Mouse (Mus musculus) ovary, postnatal 36 days (tissue): Measurements from ENCODE around the gene Meis1.

Experiments used
- DNase-seq: peaks from one replicate; pipeline ENCODE4 v3.0.0; 2022; ENCODE audit warnings: low spot score, mixed read lengths

Gene Meis1

DNA sequence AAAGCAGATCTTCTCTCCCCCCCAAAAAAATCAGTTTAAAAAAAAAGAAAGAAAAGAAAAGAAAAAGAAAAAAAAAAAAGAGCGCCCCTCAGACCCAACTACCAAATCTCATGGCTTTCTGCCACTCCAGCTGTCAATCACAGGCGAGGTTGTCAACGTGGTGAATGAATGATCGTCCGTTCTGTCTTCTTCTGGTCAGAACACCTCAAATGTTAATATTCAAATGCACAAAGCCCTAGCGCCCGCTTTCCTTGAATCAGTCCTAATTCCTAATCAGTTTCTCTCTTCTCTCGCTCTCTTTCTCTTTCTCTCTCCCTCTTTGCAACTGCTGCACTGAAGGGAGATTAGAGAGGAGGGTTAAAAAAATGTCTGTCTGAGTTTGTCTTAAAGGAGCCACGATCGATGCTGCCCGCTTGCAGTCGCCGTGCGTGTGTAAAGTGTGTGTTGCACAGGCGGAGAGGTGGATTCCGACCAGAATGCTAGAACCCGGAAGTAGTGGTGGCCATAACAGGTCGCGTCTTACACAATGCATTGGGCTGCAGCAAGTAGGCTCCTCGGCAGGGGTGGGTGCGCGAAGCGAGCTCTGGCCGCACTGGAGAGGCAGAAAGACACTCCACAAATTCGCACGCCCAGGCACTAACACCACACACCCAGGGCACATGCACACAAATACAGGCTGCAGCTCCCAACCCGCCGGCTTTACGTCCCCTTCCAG lies at the start of gene Meis1:
TSS of gene Meis1 (minus strand) at position 497 of the 715 bp plus-strand sequence.
- peak; percentile 87 for DNase-seq

DNA sequence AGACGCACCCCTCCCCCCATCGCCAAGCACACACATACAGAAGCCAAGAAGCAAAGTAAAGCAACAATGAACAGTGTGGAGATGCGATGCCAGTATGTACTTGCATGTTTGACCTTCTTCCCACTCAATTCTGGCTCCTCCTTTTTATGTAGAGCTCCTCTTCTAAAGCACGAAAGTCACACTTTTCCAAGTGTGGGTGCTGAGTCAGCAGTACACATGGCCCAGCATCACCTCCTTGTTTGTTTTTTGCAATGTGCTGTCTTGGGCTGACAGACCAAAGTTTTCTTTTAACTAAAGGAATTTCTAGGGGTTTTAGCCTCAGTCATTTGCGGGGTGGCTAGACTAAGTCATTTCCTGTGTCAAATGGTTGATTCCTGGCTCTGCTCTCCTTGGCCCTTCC lies 48.5 kb upstream of the Meis1 start:
- DNase-seq = no peak

DNA sequence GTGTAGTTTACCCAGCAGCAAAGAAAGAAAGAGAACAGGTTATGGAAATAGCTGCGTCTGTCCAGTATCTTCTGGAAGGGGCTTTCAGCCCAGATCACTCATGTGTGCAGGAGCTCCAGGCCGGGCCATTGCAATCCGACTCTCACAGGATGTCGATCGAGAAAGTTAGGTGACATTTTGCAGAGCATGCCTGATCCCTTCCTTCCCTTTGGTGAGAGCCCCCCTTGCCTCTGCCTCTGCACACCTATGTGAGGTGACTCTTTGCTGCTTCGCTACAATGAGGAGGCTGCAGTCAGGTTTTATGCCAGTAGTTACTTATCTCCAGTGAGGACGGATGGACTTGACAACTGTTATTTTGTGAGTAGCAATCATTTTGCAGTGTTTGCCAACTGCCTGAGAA lies 30.5 kb upstream of the Meis1 start:
- DNase-seq = no peak

DNA sequence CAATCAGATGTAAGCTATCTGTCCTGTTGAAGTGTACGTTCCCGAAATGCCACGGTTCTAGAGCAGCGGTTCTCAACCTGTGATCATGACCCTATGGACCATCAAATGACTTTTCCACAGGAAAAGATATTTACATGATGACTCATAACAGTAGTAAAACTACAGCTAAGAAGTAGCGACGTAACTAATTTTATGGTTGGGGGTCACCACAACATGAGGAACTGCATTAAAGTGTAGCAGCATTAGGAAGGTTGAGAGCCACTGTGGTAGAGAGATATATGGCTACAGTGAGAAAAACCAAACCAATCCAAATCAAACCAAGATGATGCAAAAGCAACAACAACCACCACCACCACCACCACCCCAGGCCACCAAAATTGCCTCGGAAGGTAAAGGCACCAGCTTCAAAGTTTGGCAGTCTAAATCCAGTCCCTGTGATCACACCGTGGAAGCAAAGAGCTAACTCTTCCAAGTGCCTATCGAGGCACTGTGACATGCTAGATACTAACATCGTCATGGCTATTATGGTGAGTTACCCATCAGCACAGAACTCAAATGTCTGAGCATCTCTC lies 17.9 kb upstream of the Meis1 start:
- no peak for DNase-seq

DNA sequence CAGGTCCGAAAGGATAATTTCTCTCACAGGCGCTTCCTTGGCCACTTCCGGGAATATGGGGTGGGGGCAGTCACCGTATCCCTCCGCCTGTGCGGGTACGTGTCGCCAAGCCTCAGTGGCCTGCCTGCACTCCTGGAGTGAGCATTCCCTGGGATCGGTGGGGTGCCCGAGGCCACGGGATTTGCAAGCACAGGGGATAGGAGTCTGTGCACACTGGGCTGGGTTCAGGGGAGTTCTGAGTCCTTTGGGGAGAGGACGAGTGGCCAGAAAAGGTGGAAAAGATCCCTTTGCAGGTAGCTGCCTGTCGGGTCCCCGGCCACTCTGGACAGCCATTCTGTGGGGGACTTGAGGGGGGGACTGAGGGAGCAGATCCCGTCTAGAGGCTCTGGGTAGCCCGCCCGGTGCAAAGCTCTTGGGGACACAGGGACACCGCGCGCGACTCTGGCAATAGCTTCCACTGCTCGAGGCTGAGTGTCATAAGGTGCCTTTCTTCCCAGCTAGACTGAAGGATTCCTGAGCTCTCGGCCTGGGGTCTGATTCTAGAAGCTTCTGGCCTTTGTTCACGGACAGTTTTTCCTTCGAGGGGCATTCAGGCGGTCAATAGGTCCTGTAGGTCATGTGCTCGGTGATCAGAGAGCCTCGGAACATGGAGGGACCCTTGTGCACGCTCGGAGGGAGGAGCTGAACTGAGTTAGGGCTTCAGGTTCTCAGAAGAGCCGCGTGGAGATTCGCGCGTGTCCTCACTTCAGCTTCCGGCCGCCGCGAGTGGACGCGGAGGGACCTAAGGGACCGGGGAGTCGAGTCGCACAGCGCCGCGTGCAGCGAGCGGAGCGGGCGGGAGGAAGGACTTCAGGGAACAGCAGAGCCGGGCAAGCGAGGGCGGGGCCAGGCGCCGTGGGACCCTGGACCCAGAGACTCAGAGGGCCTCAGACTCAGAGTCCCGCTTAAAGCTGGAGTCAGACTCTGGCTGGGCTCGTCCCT lies 8.1 kb upstream of the Meis1 start:
- peak; percentile 63 for DNase-seq

DNA sequence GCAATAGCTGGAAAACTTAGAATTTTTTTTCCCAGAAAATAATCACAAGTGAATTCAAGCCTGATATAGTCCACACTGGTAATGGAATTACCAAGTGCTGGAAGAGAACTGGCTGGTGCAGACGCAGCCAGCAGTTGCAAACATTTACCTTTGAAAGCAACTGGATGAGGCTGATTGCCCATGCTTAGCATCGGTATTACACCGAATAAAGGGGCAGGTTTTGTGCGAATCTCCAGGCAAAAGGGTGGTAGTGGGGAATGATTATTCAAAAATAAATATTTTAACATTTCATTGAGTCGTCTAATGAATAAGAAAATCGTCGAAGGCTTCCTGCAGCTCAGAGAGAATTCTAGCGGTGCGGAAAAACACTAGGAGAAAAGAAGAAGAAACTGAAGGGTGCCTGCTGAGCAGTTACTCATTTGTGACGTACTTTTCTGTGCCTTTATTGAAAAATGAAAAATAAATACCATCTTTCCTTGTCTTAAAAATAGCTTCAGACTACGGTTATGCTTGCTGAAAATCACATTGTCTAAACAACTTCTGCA lies 7.3 kb upstream of the Meis1 start:
- no peak for DNase-seq

DNA sequence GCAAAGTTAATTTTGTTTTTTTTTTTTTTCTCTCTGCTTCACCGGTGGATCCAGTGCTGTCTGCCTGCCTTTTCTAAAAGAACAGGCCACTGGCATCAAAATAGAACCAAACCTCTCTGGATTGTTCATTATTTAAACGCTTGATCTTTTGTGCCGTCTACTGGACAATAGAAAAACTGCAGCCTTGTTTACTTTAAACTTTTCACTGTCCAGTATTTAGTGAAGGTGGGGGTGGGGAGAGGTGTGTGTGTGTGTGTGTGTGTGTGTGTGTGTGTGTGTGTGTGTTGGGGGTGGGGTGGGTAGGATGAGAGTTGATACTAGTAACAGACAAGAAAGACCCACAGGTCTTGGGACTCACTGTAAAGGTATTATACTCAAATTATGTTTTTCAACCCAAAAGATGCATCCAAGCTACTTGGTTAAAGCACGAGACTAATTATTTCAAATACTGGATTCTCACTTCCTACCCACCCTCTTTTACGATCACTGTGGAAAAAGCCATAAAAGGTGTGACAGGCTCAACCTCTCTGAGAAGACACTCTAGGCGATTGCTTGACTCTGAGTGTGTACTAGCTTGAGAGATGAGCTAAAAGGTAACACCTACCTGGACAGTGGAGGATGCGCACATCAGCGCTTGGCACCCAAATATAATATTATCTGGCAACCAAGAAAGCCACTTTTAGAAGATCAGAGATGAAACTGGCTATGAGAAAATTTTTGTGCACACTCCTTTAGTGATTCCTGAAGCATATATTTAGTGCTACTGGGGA lies 5.9 kb upstream of the Meis1 start:
- DNase-seq = no peak

DNA sequence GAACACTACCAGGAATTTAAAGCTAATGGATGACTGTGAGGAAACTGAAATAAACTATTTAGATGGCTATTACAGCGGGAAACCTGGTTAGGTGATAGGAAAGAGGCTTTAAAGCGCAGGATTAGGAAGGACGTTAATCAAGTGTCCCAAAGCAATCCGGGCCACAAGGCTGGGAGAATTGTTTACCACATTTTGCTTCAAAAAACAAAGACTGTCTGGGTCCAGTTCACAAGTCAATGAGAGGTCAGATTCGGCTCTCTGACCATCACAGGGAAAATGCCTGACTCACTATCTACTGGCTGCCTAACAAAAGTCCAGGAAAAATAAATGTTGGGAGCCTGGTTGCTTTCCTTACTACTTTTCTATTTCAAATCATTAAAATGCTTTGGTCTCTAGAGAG lies 4.6 kb upstream of the Meis1 start:
- DNase-seq = no peak

DNA sequence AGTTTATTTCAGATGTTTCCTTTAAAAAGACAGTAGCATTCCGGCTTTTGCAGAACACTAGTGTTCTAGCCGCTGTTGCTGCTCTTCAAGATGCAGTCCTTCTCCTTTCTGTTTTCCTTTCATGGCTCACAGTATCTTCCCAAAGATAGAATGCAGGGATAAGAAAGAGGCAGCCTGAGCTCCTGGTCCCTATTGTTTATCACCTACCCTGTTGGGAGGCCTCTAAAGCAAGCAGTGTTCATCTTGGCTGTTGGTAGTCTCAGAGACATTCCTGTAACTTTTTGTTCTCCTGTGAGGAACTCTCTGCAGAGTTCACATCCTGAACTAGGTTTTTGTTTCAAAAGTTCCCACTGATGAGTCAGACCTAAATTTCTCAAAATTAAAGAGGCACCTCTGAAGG lies 3.8 kb upstream of the Meis1 start:
- DNase-seq = no peak

DNA sequence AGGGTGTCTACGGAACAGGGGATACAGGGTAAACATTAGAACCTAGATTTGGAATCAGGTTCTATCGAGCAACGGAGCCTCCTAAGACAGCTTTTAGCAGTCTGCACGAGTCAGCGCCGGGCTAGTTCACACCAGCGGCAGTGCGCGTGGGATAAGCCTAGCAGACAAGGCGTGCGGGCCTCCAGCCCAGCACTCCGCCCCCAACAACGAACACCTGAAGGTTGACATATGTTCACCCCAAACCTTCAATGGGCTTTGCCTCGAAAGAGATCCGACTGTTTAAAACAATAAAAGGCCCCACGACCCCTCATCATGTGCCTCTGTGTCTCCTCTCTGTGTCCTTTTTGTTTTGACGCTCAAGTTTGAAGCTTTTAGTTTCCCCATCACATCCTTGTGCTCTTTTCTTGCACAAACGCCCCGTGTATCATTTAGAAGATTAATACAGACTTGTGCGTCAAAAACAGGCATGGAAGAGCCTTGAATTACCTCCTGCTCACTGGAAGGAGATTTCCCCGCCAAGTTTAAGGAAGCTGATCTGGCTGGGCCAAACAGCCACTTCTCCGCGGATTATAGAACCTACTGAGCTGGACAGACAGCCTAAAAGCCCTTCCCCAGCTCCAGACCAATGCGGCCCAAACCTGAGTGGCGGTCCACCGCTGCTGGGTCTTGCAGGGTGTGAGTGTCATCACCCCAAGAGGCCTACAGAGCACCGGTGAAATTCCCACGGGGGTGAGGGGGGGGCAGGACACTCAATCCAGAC lies 2.3 kb upstream of the Meis1 start:
- peak; percentile 44 for DNase-seq

DNA sequence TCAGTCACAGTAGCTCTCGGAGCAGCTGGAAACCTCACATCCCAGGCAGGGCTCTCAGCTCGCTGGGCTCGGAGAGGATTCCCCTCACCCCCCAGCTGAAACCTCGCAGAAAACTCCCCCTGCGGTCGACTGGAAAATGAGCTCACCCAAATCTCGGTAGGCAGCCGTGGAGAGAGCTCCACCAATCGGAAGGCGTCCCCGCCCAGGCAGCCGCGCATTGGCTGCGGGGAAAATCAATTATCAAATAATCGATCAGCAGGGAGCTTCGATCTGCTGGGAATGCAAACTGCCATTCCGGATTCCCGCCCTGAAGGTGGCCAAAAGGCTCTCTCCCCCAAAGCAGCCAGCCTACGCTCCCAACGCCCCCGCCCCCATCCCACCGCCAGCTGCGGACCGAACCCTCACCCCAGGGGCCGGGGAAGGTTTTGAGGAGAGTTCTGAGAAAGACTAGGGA lies 1.6 kb upstream of the Meis1 start:
- peak; percentile 91 for DNase-seq

DNA sequence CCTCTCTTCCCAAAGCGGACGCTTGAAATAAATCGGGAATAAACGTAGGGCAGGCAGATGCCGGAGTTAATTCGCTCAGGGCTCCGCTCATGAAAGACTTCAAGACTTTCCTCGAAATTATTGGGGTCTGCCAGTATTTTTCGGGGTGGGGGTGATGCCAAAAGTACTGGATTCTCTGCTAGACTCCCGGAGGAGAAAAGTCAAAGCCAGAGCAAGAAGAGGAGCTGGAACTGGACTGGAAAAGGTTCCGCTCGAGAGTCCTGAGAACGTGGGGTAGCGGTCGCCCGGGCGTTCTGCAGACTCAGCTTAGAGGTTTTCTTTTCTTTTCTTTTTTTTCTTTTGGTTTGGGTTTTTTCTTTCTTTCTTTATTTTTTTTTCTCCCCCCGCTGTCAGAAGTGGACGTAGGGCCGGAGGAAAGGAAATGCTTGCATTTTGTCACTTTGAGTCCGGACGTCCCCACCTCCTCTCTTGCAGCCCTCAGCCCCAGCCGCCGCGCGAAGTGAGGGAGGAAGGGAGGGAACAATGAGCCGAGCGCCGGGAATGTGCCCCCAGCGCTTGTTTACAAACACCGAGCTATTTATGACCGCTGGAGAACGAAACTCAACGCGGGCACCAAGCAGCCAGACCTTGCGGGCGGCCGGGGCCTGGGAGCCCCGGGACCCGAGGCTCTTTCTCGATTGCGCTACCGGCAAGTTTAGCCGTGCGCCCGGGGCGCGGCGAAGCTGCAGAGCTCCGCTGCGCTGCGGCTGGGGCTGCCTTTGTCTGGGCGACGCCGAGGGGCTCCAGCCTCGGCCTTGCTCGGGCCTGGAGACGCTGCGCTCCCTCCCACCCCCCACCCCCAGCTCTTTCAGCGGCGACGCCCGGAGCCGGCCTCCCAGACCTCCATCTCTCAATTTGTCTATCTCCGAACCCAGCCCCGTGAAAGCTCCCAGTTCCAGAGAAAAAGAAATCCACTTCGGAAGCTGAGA lies 703 bp upstream of the Meis1 start:
- DNase-seq = peak; percentile 68

DNA sequence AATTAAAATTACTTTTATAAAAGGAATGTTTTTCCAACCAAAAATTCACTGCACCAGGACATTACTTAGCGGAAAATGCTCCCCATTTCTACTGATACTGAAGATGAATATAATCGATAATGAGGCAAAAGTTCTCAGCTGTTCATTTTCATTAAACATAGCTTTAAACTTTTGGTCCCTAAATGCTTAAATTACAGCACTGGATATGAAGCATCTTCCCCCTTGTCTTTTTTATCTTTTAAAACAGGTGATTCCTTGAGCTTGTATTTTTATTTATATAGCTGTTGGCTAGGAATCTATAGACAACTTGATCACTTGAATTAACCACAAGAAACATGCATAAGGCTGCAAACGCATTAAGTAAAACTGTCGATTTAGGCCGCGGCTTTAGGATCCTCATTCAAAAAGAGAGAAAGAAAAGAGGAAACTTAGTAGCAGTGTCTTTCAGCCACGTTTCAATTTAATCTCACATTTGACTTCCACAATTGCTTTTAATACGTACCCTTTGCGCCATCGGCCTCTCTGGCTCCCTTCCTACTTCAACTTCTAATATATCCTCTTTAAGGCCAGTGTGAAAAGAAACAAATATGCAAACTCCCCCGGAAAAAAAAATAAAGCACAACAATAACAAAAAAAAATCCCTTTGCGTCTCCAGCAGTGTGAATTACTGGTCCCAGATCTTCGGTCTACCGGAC lies 919 bp downstream of the Meis1 start:
- no peak for DNase-seq

DNA sequence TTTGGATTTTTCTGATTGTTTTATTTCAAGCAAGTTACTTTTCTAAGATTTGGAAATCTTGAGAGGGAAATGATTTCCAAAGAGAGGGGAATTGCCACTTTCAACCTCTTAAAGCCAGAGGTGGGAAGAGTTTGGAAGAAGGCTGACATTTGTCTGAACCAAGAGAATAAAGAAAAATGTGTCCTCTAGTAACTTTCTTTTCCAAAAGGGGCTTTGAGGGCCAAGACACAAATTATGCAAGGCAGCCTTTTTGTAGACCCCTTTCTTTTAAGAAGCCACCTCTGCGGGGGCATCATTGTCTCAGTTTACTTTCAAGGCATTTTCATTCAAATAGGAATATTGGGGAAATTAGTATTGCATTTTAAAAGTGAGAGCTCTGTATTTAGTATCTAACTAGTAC lies 1.5 kb downstream of the Meis1 start:
- no peak for DNase-seq

DNA sequence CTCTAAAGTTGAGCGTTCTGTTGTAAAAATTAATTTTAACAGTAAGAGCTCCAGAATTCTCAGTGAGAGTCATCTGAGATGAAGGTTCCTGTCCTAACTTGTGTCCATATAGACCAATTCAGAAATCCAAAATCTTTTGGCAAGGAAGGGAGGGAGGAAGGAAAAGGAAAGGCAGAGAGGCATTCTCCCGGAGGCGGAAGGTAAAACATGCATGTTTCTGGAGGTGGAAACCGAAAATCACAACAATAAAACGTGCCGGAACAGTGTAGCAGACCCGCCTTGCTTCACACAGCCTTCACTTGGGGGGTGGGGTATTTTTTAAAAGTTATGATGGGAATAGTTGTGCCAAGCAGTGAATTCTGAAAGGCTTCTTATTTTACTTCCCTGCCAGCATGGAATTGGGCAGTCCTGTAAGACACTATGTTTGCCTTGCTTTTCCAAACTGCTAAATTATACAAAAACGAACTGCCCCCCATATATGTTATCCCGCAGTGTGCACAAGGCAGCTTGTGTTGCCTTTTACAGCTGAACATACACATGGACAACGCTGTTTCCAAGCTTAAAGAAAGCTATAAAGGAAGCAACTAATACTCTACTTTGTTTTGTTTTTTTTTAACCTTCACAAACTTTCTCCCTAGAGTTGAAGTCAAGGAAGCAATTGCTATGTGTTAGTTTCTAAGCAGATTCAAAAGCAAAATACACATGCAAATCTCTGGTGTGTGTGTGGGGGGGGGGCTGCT lies 2.1 kb downstream of the Meis1 start:
- DNase-seq = no peak

DNA sequence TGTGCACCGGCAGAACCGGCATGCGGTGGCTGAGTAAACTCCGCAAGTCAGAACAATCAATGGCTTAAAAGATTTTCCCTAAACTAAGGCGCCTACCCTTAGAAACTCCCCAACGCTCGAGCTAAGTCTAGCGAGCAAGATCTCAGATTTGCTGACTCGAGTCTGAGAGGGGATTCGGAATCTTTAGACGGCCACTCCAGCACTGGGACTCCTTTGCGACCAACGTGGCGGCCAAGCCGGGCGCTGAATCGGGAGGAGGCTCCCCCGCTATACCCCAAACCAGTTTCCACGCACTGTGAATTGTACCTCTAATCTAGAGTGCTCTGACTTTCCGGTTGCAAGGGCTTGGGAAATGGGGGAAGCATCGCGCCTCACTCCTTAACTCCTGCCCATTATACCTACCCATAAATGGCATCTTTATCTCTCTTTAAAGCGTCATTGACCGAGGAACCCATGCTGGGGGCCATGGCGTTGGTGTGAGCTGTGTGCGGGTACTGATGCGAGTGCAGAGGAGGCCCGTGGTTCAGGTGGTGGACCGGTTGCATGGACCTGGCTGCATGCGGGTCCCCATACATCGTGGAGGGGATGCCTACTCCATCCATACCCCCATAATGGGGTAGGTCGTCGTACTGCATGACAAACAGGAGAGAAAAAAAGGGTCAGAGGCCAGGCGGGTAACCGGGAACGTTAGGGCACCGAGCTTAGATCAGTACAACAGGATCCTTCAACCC lies 2.9 kb downstream of the Meis1 start:
- peak; percentile 19 for DNase-seq

DNA sequence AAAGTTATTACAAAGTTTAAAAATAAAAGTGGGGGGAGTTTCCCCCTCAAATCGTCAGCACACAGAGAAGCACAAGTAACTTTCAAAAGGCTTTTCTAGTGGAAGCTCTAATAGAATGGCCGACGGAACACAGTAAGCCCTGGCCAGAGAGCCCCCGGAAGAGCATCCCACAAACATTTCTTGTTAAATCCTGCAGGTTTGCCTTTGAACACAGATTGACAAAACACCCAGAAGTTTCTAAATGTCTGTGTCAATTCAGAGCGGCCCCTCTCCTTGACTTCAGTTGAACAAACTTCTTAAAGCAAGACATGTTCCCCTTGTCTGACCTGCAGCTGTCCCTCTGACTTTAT lies 3.4 kb downstream of the Meis1 start:
- peak; percentile 11 for DNase-seq
